Mouse (Mus musculus) heart, embryonic 12.5 days (tissue): ENCODE data around the gene Wnt4. TPM values are rescaled to one million over a fixed set of nuclear protein-coding genes. Genes with fewer than 3 reads are reported as not detected.

ENCODE experiments used
- ATAC-seq: fragments of 200-750 bp; cut with Nextera tagmentation; 2 replicates; pipeline ENCODE4 v1.8.0; 2017; ENCODE audit warnings: moderate TSS enrichment, moderate library complexity; ENCODE audit not compliant: insufficient number of reproducible peaks, low FRiP score
- H3K27ac ChIP-seq: fragments of 300-500 bp; sonication (generic); 2 replicates; pipeline ENCODE4 v1.5.1; 2016; ENCODE audit warnings: mild to moderate bottlenecking, moderate library complexity; ENCODE audit not compliant: poor library complexity, severe bottlenecking
- H3K27me3 ChIP-seq: fragments of 300-500 bp; sonication (generic); replicated peaks from 2 replicates; pipeline ENCODE4 v1.6.1; 2016; ENCODE audit warnings: mild to moderate bottlenecking, moderate library complexity
- H3K36me3 ChIP-seq: fragments of 300-500 bp; sonication (generic); 2 replicates; pipeline ENCODE4 v1.6.1; 2016; ENCODE audit warnings: mild to moderate bottlenecking, moderate library complexity
- H3K4me1 ChIP-seq: fragments of 300-500 bp; sonication (generic); replicated peaks from 2 replicates; pipeline ENCODE4 v1.6.1; 2016; ENCODE audit warnings: mild to moderate bottlenecking
- H3K4me2 ChIP-seq: fragments of 300-500 bp; sonication (generic); 2 replicates; pipeline ENCODE4 v1.6.1; 2016; ENCODE audit warnings: mild to moderate bottlenecking, moderate library complexity
- H3K4me3 ChIP-seq: fragments of 300-500 bp; sonication (generic); 2 replicates; pipeline ENCODE4 v1.5.1; 2016; ENCODE audit warnings: mild to moderate bottlenecking
- H3K9ac ChIP-seq: fragments of 300-500 bp; sonication (generic); 2 replicates; pipeline ENCODE4 v1.6.1; 2016; ENCODE audit warnings: mild to moderate bottlenecking, moderate library complexity
- H3K9me3 ChIP-seq: fragments of 300-500 bp; sonication (generic); replicated peaks from 2 replicates; pipeline ENCODE4 v1.6.1; 2016; ENCODE audit warnings: mild to moderate bottlenecking, moderate library complexity
- WGBS: fragments of 180-500 bp; shearing (Covaris S2); methylation state at CpG from one replicate; pipeline ENCODE4 v1.1.7; 2016; 5-methylcytosine and 5-hydroxymethylcytosine counted together
- polyA plus RNA-seq: library from polyadenylated mRNA; unstranded; fragments of >200 nt; fragmentation: Nextera tagmentation; extraction: Ambion mirVana; gene quantifications from 2 replicates; pipeline ENCODE4 v1.2.1, GENCODE M21; 2016

Gene Wnt4
- polyA plus RNA-seq, 1 experiment from 2014 or later, result 3.1 TPM

DNA sequence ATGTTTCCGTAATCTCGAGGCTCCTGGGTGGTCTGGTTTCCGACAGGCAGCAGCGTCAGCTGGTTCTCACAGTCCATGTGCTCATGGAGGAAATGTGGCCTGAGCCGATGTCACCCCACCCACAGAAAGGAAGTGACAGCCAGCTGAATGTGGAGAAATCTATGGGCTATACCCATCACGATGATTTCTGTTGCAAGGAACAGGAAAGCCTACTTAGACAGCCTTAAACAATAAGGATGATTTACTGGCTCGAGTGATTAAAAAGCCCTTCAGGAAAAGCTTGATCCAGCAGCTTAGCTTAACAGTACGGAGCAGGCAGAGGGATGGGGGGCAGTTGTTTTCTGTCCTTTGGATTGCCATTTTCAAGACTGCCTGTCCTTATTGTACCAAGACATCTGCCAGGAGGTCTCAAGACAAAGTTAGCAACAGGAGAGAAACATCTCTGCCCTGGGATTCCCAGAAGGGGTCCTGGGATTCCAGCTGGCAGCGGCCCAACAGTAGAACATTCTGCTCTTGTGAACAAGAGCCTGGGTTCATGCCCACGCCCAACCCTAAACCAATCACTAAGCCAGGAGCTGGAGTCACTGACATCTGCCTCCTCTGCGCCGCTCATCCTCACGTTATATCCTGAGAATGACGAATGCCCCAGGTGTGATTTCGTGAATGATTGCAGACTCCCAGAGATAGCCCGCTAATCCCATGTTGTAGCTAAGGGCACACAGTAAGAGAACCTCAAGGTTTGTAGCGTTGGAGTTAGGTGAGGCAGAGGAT lies 22.9 kb upstream of the Wnt4 start:
- H3K9me3 ChIP-seq, result peaks cover 15% of the 10 kb centered on the region; the same call in 1 of the 2 replicates
- no peak overlapping the region for H3K4me3 ChIP-seq
- H3K27ac ChIP-seq, result no peak overlapping the region; the same call in 1 of the 2 replicates
- no peaks in the 10 kb centered on the region; the same call in 1 of the 2 replicates for H3K27me3 ChIP-seq
- no peaks in the 10 kb centered on the region for H3K36me3 ChIP-seq
- no peak overlapping the region for H3K9ac ChIP-seq
- no peak overlapping the region for H3K4me2 ChIP-seq
- peak; percentile 26; the same call in 1 of the 2 replicates for ATAC-seq
- H3K4me1 ChIP-seq, result peaks cover 12% of the 10 kb centered on the region
- 67% methylated on average over 17 of the region's 17 CpGs for WGBS

DNA sequence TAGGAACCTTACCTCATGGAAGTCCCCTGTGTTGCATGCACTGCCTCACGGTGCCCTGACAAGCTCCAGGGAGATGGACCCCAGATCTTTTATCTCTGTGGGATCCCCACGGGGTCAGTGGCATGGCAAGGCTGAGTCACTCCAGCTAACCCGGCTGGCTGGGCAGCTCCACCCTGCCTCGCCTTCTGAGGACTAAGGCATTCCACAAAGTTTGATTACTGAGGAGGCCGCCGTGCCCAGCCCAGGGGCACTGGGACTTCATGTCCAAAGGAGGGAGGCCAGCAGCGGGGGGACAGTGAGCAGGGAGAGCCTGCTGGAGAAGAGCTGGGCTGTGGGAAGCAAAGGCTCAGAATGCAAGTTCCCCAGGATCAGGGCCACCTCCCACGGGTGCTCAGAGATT lies 21.7 kb upstream of the Wnt4 start:
- no peak overlapping the region for H3K27ac ChIP-seq
- no peak overlapping the region for H3K4me3 ChIP-seq
- H3K9me3 ChIP-seq, result peaks cover 15% of the 10 kb centered on the region; the same call in 1 of the 2 replicates
- no peaks in the 10 kb centered on the region for H3K27me3 ChIP-seq
- peaks cover 8% of the 10 kb centered on the region for H3K4me1 ChIP-seq
- H3K9ac ChIP-seq, result no peak overlapping the region
- H3K4me2 ChIP-seq, result no peak overlapping the region
- ATAC-seq, result no peak
- 57% methylated on average over 8 of the region's 8 CpGs for WGBS
- H3K36me3 ChIP-seq, result no peaks in the 10 kb centered on the region

DNA sequence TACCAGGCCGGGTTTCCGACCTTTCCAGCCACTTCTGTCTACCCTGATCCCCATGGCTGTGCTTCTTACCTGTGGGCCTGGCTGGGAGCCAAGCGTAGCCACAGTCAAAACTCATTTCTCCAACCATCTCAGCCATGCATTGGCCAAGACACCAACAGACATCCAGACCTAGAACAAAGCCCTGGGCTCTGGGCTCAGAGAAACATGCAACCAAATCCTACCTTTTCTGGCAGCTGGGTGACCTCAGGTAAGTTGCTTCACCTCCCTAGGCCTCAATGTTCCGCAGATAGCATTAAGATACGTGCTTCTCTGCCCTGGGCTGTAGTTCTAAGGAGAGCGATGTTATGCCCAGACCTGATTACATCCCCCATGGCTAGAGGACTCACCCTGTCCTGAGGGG lies 15.5 kb upstream of the Wnt4 start:
- H3K27ac ChIP-seq, result no peak overlapping the region
- no peaks in the 10 kb centered on the region for H3K9me3 ChIP-seq
- peaks cover 3% of the 10 kb centered on the region; the same call in 1 of the 2 replicates for H3K27me3 ChIP-seq
- H3K4me3 ChIP-seq, result no peak overlapping the region
- no peak for ATAC-seq
- H3K9ac ChIP-seq, result no peak overlapping the region
- H3K4me1 ChIP-seq, result peaks cover 12% of the 10 kb centered on the region
- WGBS, result 75% methylated on average over 6 of the region's 6 CpGs
- H3K36me3 ChIP-seq, result no peaks in the 10 kb centered on the region
- H3K4me2 ChIP-seq, result no peak overlapping the region

DNA sequence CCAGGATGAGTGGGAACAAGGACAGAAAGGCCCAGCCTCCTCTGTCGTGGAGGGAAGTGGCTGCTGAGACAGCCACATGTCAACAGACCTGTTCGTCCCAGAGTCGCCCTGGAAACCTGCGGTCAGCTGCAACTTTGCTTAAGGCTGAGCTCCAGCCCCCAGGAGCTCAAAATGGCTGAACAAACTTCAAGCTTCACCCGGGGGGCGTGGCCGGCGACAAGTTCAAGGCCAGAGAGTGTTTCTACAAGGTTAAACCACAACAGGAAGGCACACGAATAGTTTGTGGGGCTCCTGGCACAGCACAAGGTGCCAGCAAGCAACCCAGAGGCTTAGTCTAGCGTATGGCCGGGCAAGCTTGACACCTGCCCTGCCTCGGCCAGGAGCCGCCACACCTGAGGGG lies 13.2 kb upstream of the Wnt4 start:
- Histone ChIP-seq H3K9ac (no peak overlapping the region), H3K36me3 (no peaks in the 10 kb centered on the region), H3K4me3 (no peak overlapping the region), H3K4me2 (no peak overlapping the region), H3K27me3 (peaks cover 16% of the 10 kb centered on the region), H3K27ac (no peak overlapping the region), H3K4me1 (peaks cover 12% of the 10 kb centered on the region), H3K9me3 (no peaks in the 10 kb centered on the region)
- 76% methylated on average over 13 of the region's 13 CpGs for WGBS
- ATAC-seq, result no peak

DNA sequence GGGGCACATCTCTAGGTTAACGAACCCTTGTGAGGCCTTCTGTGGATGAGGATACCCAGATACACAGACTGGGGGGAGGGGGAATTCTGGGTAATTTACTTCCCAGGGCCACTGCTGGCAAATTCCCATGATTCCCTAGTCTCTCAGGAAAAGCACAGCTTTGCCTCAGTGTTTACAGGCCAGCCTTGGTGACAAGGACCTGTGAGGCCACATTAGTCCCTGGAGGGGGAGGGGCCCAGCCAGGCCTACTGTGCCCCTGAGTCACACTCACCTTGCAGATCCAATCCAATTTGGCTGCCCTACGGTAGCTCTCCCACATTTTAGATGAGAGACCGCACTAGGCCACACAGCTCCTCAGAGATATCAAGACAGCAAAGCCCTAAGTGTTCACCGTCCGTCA lies 12.2 kb upstream of the Wnt4 start:
- no peaks in the 10 kb centered on the region for H3K36me3 ChIP-seq
- H3K9ac ChIP-seq, result no peak overlapping the region
- peaks cover 16% of the 10 kb centered on the region for H3K27me3 ChIP-seq
- H3K9me3 ChIP-seq, result no peaks in the 10 kb centered on the region
- no peak overlapping the region for H3K27ac ChIP-seq
- H3K4me2 ChIP-seq, result no peak overlapping the region
- WGBS, result 61% methylated on average over 5 of the region's 5 CpGs
- peaks cover 12% of the 10 kb centered on the region for H3K4me1 ChIP-seq
- ATAC-seq, result no peak
- H3K4me3 ChIP-seq, result no peak overlapping the region

DNA sequence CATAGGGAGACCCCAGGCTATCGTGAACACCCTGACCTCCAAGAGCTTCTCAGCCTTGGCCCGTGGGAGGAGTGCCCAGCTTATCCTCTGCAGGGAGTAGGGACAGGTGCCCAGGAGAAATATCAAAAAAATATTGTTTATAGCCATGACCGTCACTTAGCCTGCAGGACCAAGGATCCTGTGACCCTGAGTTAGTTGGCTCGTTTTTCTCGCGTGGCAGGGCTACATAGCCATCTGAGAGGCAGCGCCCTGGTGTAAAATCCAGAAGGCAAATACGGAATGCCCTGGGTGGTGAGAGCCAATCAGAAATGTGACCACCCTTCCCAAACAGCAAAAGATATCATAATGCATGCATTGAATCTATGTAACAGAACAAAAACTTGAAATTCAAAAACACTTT lies 8.7 kb upstream of the Wnt4 start:
- Histone ChIP-seq H3K9ac (no peak overlapping the region), H3K27ac (no peak overlapping the region), H3K4me2 (no peak overlapping the region), H3K9me3 (no peaks in the 10 kb centered on the region), H3K4me1 (peaks cover 12% of the 10 kb centered on the region), H3K27me3 (peaks cover 18% of the 10 kb centered on the region), H3K36me3 (no peaks in the 10 kb centered on the region), H3K4me3 (no peak overlapping the region)
- 74% methylated on average over 8 of the region's 8 CpGs for WGBS
- no peak for ATAC-seq

DNA sequence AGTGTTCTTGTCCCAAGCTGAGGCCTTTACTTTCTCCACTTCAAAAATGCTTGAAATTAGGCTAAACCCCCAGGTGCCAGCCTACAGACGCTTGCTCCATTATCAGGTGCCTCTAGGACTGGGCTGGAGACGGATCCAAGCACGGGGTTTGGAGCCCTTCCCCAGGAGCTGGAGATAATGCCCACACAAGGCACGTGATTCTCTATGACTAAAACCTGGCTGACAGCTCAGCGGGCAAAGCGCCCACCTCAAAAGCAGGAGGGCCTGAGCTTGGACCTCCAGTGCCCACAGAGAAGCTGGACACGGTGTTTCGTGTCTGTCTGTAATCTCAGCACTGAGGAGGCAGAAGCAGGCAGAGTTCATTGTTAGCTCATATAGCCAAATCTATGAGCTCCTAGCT lies 5.4 kb upstream of the Wnt4 start:
- no peak overlapping the region for H3K27ac ChIP-seq
- H3K27me3 ChIP-seq, result peaks cover 42% of the 10 kb centered on the region
- H3K9me3 ChIP-seq, result no peaks in the 10 kb centered on the region
- H3K4me3 ChIP-seq, result no peak overlapping the region
- H3K4me2 ChIP-seq, result no peak overlapping the region
- H3K9ac ChIP-seq, result no peak overlapping the region
- H3K36me3 ChIP-seq, result no peaks in the 10 kb centered on the region
- 67% methylated on average over 8 of the region's 8 CpGs for whole genome bisulfite sequencing
- no peak for ATAC-seq
- peaks cover 16% of the 10 kb centered on the region for H3K4me1 ChIP-seq

DNA sequence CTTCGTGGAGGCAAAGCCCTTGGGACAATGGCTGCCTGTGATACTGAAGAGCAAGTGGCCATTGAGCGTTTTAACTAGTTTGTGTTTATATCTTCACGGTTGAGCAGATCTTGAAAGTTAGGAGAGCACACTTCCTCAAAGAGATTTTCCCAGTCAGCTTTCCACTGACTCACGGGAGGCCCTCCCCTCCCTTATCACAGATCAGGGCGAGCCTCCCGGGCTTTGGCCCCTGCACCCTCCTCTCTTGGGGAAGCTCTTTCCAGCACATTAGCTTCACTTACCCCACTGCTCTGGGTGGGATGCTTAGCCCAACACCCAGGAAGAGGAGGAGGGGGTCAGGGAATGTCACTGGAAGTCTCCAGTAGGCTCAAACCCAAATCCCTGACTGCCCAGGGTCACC lies 3.0 kb upstream of the Wnt4 start:
- no peak for ATAC-seq
- Histone ChIP-seq H3K4me3 (no peak overlapping the region), H3K27ac (no peak overlapping the region), H3K36me3 (no peaks in the 10 kb centered on the region), H3K9ac (no peak overlapping the region), H3K4me2 (no peak overlapping the region), H3K27me3 (peaks cover 53% of the 10 kb centered on the region), H3K9me3 (no peaks in the 10 kb centered on the region), H3K4me1 (peaks cover 31% of the 10 kb centered on the region)
- WGBS, result 6% methylated on average over 6 of the region's 6 CpGs

DNA sequence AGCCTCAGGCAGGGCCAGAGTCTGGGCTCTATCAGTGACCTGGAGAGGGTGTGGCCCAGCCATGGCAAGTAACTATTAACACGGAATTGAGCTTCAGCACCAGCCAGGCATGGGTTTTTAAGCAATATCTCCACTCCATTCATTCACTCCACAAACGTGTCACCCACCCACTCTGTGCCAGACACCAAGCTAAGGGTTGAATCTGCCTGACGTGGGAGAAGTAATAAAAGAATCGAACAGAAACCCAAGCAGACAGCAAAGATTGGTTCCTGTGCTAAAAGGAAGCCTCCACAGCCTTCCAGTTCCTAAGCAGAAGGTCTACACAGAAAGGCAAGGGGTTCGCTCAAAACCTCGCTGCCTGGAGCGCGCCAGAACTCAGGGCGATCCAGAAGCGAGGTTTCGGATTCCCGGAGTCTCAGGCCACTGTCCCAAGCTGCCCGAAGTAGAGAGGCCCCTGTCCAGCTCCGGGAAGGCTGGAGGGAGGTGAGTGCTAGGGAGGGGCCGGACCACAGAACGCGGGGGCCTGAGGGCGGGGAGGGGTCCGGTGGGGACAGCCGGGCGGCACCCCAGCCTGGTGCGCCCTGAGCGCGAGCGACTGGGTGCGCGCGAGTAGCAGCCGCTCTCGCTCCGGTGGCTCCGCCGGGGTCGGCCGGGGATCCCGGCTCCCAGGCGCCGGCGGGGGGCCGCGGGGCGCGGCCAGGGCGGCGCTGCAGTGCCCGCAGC lies 685 bp upstream of the Wnt4 start:
- Histone ChIP-seq H3K4me3 (peak overlapping the region; percentile 64), H3K27ac (peak overlapping the region; percentile 42; the same call in 1 of the 2 replicates), H3K27me3 (peaks cover 72% of the 10 kb centered on the region), H3K9ac (peak overlapping the region; percentile 68), H3K9me3 (no peaks in the 10 kb centered on the region), H3K36me3 (no peaks in the 10 kb centered on the region), H3K4me1 (peaks cover 31% of the 10 kb centered on the region), H3K4me2 (peak overlapping the region; percentile 89)
- ATAC-seq, result peak; percentile 38; the same call in 1 of the 2 replicates
- 2% methylated on average over 45 of the region's 46 CpGs for WGBS

DNA sequence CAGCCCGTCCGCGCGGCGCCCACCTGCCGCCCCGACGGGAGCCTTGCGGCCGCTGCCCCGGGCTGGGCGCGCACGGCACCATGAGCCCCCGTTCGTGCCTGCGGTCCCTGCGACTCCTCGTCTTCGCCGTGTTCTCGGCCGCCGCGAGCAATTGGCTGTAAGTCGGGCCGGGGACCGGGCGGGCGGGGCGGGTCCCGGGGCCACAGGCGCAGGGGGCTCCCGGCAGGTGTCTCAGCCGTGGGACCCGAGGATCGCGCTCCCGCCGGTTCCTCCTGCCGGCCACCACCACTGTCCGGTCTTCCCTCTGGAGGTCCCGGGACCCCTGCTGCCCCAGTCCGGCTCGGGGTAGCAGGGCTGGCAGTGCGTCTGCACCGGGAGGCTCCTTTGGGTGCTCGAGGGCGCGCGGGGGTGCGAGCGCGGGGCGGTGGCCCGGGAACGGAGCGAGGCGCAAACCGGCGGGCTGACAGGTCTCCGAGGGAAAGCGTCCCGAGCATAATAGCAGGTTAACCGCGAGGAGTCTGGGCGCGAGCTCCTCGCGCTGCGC lies 383 bp downstream of the Wnt4 start:
- no peak for ATAC-seq
- H3K27me3 ChIP-seq, result peaks cover 81% of the 10 kb centered on the region
- WGBS, result 2% methylated on average over 71 of the region's 71 CpGs
- no peaks in the 10 kb centered on the region for H3K9me3 ChIP-seq
- peak overlapping the region; percentile 64 for H3K4me3 ChIP-seq
- H3K27ac ChIP-seq, result no peak overlapping the region
- H3K4me1 ChIP-seq, result peaks cover 37% of the 10 kb centered on the region
- H3K9ac ChIP-seq, result peak overlapping the region; percentile 68
- H3K4me2 ChIP-seq, result peak overlapping the region; percentile 89
- H3K36me3 ChIP-seq, result no peaks in the 10 kb centered on the region
